Mouse (Mus musculus): ENCODE data around the gene Grip1.

Grip1 gene

DNA sequence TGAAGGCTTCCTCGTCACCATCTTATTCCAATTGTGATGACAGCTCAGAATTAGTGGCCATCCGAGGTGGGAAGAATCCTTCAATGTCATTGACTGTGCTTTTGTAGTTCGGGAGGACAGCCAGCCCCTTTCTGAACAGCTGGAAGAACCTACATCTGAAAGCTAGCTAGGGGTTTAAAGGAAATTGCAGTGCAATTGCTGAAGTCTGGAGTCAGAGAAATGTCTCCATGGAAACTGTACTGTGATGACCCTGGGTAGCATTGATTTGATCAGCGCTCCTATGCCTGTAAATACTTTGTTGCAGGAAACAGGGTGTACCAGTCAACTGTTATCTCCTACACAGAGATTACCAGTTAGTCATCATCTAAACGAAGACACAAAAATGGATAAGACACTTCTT is 325.2 kb downstream of the Grip1 start:
- DNase-seq: no peak

DNA sequence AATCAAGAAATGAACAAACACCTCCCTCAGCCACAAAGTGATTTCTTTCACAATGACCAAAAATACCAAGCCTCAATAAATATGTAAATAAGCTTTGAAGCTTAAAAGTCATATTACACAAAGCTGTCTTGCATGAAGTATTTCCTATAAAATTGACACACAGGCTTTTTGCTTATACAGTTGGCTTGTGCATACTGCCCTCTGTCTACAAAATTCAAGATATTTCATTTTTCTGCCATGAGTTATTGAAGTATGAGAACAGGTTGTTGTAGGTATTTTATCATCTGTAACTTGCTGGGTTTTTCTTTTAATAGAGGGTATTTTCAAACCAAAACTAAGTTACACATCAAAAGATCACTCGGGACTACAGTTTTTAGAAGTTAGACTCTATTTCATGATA is 326.0 kb downstream of the Grip1 start:
- no peak for DNase-seq

DNA sequence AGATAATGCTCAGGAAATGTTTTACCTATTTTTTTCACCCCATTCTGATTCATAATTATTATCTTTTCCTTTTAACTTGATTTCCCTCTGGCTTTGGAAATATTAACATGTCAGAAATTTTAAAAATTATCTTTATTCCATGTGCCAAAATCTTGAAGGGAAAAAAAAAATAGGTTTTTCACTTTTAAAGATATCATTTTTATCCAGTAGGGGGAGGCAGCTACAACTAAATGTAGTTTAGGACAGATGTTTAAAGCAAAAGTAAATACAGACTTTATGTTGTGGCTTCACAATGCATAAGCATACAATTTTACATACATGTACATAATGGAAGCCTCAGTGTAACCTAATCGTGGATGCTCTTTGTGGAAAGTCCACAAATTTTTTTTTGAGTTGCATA is 336.9 kb downstream of the Grip1 start:
- no peak for DNase-seq

DNA sequence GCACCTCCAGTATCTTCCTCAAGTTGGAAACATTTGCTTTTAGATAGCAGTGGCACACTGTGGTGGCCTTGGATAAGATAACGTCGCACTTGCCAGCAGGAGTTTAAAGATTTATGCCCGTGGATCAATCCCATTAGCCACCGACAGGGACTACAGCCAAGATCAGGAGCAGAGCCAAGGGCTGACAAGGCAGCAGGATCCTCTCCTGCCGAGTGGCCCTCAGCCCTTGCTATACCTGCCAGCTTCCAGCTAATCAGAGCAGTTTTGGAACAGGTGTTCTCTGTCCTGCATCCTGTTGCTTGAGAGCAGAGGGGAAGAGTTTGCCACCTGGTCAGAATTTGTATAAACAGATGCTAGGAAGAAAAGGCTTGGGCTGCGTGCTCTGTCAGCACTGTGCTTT is 348.8 kb downstream of the Grip1 start:
- no peak for DNase-seq

DNA sequence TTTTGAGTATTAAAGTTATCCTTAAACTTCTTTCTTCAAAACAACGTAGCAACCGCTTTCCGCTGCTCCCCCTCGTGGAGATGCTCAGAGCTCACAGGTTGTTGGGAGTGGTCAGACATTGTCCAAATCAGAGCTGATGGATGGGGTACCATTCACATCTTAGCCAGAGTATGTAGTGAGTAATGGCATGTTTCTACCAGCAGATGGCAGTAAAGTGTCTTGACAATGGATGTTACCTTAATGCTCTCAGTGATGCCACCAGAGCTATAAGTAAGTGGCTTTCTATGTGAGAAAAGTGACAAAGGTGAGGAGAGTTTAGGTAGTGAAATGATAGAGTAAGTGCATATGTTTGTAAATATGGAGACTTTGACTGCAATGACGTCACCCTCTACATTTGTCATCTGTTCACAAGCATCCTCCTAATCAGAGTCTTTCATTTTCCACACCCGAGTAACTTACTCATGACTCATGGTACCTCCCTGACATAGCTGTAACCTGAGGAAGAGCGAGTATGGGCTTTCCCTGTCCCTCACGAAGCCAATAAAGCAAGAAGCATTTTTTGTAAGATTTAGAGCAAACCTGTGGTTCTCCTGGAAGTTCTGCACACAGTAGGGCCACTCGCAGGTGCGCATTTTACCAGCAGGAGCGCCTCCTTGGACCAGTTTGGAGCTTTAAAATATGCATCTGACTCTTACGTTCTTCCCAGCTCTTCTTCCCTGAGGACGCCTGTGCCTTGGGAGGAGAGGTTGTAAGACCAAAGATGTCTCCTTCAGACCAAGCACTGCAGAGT is 350.2 kb downstream of the Grip1 start:
- peak; percentile 30 for DNase-seq

DNA sequence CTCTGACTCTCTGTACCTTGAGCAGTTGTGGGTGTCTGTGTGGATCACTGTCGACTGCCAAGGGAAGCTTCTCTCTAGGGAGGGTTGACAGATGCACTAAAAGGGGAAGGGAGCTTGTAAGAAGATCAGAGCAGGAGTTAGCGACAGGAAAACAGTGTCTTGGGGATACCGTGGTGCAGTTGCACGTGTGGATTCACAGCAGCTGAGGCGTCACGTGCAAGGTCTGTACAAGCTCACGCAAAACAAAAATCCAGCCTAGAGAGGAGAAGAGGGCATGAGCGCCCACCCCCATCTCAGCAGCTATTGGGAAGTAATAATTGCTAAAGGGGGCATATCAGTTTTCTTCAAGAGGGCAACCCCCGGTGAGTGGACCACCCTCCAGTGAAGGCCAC is 350.8 kb downstream of the Grip1 start:
- no peak for DNase-seq

DNA sequence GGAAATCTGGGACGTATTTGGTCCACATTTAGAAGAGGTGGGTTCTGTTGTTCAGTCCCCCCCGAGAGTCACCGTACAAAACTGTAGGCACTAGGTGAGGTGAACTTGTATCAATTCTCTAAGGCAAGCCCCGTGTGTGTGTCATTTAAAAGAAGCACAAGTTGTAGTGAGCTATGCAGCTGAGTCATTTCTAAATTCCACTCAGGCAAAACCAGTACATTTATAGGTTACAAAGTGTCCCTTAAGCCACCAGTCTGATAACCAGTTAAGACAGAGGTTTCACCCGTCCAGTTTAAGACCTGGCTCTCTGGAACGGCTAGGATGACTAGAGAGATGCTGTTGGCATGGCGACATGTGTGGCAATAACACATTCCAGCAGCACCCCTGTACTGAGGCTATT is 351.5 kb downstream of the Grip1 start:
- no peak for DNase-seq

DNA sequence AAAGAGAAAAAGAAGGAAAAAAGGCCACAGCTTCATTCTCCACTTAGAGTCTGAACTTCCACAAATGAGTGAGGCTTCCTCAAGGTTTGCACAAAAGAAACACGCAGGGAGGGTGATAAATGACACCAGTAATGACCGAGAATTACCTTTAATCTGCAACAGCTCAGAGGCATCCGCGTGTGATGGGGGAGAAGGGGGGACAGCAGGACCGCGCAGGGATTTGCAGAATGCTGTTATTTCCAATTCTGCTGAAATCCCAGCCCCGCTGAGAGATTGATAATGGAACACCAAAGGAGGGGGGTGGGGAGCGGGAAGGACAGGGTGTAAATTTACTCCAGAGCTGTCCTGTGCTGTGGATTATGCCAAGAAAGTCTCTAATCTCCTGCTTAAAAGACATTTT is 352.5 kb downstream of the Grip1 start:
- no peak for DNase-seq

DNA sequence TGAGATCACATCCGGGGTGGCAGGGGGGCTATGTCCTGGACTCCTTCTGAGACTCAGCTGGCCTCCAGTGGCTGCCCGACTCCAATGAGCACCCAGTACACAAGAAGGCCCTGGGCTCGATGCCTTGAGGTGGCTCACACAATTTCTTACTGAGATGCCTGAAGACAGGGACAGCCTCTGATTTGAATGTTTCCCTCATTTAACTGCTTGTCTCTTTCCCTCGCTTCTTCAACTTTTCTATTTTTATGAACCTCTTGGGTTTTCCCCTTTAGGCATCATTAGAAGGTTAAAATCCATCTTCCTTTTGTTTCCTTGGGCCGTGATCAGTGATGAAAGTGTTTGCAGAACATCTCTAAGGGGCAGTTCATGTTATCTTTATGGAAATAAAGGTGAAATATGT is 354.8 kb downstream of the Grip1 start:
- no peak for DNase-seq

DNA sequence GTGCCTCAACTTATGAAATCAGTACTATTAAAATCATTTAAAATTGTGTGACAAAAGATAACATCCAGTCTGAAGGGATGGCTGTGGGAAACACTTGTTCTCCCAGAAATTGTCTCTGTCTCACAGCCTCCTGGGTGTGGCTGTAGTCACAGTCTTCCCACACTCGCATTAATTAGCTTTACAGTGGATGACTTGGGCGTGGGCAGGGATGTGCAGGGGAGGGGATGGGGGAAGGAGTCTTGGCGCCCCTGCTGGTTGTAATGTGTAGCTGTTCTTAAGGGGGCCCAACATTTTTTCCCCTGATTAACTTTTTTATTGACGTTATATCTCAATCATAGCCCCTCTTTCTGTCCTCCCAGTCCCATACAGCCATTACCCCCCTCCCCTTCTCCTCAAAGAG is 360.5 kb downstream of the Grip1 start:
- DNase-seq: no peak

DNA sequence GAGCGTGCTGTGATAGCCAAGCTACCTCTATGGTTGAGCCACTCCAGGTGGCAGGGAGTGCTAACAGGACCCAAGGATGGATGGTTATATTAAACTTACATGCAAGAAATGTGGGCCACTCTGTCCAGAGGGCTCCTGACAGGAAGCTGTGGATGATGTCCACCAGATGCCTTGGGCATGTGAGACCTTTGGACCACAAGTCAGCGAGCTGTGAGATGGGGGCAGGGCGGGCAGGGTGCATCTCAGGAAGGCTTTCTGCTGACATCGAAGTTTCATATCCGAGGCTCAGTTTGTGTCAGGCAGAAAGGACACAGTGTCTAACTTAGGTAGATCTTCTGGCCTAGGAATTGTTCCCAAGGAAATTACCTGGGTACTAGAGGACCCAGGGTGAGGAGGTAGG is 362.4 kb downstream of the Grip1 start:
- no peak for DNase-seq

DNA sequence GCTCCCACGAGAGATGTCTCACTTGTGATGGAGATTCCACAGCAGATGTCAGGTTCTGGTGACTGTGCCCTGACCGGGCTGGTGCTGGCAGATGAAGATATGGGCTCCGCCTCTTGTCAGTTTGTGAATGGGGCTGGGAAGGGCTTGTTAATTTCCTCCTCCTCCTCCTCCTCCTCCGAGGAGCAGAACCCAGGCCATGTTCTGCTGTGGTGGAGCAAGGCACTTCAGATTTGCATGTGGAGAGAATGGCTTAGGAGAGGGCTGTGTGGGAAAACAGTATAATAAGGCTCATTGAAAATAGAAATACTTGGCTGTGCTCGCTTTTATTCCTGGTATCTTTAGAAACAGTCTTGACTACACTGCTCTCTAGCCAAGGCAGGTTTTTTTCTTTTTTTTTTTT is 364.8 kb downstream of the Grip1 start:
- no peak for DNase-seq

DNA sequence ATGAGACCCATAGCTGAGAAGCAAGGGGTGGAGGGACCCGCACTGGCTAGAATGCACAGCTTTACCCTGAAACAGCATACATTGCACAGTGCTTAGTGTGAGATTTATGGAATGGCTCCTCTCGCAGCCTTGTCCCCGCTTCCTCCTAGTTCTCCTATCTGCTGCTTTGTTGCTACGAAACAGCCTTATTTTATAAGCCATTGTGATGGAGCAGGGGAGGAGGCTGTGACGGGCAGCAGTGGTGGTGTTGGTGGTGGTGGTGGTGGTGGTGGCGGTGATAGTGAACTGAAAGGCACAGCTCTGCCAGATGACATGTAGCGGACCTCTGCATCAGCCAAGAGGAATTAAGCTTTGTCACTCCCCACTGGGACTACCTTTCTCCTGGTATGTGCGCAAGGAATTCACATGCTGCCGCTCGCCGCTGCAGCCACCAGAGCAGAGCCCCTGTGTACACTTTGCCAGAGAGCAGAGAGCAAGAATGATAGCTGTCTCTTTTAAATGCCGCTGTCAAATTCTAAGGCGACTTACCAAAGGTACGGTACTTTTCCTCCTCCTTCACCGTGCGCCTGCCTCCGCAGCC is 365.6 kb downstream of the Grip1 start:
- DNase-seq: peak; percentile 23

DNA sequence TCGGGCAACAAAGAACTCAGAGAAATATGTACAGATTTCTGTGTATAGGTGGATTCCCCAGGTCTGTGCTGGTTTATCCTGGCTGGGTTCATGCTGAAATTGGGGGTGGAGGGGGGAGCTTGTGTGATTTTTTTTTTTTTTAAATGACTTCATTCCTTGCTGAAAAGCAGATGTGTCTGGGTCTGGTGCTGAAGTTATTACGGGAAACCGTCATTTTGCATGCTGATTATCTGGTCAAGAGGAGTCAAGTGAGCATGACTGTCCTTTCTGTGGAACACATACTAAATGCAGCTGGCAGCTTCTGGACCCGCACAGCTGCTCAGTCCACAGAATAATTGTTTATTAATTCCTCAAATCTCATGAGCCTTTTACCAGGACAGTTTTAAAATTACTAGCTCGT is 366.1 kb downstream of the Grip1 start:
- DNase-seq: no peak

DNA sequence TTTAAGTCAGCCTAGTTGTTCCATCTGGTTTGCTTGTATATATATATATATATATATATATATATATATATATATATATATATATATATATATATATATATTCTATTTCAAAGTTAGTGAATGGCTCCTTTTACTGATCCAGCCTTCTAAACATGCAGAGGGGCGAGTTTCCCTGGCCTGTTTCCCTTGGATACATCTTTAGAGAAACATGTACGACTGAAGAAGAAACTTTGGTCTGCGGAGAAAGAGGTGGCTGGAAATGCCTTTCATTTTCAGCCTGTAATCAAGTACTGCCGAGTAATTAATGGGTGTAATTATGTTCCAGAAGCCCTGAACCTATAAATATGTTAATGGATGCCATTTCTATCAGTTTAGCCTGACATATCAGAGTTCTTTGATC is 366.8 kb downstream of the Grip1 start:
- no peak for DNase-seq

DNA sequence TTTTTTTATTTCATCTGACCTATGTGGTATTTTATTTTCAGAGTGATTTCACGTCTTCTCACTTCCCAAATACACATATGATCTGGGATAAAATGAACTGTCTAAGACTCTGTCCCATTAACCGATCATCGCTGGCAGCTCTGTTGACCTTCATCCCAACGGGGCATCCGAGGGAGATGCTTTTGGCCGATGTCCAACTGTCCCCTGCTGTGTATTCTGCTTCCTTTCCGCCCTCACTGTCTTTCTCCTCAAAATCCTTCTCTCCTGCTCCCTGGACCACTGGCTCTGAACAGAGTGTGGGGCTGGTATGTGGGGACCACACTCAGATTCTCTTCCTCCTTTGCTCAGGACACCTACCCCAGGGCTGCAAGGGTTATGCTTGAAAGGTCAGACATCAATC is 370.1 kb downstream of the Grip1 start:
- DNase-seq: no peak

DNA sequence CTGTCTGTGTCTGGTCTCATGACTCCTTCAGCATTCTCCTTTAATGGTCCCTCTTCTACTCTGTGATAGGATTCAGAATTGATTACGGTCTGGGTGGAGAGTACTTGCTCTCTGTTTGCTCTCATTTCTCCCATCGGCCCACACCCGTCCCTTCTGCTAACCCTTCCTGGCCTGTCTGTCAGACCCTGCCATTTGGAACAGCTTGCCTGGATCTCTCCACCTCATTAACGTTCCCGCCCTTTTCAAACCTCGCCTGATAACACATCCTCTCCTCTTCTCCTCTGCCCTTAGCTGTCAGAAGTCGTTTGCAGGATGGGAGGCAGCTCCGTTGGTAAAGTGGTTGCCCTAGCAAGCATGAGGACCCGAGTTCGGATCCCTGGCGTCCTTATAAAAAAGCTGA is 370.9 kb downstream of the Grip1 start:
- DNase-seq: no peak

DNA sequence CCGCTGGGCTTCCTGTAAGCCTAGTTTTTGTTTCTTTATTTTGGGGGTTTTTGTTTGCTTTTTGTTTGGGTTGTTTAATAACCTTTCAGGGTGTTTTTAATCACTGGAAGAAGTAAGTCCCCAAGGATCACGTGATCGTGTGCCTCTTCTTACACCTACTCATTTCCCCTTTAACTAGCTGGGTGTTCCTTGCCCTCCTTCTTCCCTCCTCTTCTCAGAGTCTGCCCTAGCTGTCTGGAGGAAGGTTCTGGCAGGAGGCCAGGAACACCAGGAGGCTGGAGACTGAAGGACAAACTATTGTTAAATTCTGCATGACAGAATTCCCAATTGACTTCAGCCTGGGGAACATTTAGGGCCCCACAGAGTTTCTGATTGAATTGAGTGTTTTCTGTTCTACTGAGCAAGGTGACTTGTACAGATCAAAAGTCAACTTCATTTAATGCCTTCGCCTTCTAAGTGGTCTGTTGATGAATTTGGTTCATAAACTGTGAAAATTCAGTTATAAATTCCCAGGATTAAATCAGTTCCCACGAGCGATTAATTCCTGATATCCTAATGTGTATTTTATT is 376.8 kb downstream of the Grip1 start:
- DNase-seq: peak; percentile 31

DNA sequence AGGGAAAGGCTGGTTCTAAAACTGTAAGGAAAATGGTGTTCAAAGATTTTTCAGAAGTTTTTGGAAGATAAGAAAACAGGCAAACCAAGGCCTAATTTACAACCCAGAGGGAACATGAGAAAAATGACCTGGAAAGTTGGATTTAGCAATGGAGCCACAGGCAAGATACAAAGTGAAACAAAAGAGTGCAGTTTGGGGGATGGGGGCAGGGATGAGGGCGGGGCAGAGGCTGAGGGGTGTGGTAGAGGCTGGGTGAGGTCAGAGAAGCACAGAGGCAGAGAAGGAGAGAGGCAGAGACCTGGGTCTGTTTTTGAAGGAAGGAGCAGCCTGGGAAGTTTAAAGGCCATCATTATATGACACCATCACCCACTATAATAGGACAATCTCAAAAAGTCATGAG is 377.5 kb downstream of the Grip1 start:
- DNase-seq: no peak

DNA sequence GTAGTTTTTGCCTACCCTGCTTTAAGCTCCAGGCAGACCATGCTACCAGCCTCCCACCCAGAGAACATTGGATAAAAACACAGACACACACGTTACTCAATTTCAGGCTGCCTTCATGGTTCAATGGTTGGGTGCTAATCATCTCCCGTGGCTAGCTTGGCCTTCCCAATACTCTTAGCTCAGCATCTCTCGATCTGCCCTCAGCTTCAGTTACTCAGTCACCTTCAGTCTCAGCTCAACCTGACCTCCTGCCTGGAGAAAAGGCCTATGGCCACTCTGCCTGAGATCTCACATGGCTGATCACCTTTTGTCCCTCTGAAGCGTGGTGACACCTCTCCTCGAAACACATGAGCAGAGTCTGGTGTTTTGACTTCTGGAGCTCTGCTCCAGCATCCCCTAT is 379.7 kb downstream of the Grip1 start:
- no peak for DNase-seq

DNA sequence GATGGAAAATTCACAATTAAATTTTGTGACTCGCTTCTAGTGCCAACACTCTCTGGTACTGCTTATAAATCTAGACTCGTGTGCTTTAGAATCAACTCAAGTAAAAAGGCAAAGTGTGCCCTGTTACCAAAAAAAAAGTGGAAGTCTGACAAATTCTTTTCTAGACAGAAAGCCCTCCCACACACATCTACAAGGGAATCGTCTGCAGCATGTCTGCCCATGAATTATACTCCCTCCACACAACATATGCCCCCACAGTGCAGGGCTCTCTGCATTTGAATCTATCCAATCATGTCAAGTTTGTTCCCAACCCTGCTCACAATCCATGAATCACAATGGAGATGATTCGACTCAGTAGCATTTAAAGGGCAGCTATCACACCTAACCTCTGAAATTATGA is 380.5 kb downstream of the Grip1 start:
- DNase-seq: no peak

DNA sequence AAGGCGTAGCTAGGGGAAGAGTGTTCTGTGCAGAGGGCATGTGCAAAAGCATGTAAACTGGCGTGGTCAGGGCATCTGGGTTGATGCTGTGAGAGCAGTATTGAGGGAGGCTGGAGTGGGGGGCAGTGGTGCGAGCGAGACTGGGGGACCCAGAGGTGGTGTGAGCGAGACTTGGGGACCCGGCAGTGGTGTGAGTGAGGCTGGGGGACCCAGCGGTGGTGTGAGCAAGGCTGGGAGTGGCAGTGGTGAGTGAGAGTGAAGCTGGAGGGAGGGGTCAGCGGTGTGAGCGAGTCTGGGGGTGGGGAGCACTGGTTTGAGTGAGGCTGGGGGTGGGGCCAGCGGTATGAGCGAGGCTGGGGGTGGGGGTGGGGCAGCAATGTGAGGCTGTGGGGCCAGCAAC is 386.0 kb downstream of the Grip1 start:
- DNase-seq: no peak

DNA sequence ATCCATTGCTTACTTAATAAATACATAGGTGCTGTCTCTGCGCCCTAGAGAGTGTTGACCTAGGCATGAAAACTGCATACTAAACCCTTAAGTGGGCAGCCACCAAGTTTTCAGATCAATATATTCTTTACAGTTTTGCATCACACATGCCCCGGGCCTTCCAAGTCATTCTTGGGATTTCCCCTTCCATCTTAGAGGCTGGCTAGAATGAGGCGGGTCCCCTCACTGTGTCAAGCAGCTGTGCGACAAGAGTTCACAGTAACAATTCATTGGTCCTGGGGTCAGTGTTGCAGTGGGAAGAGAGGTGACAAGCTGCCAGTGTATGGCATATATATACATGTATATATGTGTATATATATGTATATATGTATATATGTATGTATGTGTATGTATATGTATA is 388.4 kb downstream of the Grip1 start:
- no peak for DNase-seq

DNA sequence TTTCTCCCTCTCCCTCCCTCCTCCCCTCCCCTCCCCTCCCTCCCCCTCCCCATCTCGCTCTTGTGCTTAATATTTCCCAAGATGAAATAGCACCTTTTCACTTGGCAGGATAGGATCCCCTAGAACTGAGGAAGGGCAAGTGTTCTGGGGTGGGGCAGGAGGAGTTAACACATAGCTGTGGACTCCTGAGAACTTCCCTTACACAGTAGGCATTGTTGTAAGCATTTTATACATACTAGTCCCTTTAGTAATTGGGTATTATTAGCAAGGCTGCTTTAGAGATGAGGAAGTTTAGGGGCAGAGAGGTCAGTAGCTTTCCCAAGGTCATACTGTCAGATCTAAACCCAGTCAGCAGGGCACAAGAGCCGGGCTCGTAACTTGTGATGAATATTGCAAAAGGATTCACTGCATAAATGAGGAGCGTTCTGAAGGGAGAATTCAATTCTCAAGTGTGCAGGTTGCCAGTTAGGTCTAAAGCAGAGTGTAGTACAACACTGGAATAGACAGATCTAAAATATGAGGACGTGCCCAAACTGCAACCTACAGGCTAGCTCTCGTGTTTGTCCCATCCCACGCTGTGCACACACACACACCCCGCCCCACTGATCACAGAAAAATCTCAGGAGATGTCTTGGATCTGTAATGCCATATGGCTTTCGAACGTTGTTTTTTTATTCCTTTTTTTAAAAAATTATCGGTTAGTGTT is 392.2 kb downstream of the Grip1 start:
- DNase-seq: no peak
